Mouse (Mus musculus): Measurements from ENCODE around the gene Foxd1.

Gene Foxd1

DNA sequence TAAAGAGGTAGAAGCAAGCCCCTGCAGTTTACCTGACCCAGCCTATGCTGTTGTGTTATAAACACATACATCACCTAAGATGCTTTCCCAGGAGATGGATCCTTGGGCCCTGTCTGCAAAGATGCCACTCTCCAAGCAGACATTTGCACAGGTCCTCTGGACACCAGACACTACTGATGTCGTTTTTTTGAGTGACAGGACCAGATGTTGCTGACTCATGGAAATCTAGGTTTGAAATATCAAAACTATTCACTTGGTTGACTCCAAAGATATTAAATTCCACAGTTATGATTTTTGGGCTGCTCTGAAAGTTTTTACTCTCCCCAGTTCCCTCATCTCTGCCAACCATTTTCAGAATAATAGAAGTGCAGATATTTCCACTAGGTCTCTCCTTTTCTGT lies 35.0 kb downstream of the Foxd1 start:
- DNase-seq (ENCODE audit: low read depth): no peak

GRCm38 (mm10) chr13:98390363-98390762 lies 36.3 kb downstream of the Foxd1 start:
- no peak for DNase-seq (ENCODE audit: low read depth)

DNA sequence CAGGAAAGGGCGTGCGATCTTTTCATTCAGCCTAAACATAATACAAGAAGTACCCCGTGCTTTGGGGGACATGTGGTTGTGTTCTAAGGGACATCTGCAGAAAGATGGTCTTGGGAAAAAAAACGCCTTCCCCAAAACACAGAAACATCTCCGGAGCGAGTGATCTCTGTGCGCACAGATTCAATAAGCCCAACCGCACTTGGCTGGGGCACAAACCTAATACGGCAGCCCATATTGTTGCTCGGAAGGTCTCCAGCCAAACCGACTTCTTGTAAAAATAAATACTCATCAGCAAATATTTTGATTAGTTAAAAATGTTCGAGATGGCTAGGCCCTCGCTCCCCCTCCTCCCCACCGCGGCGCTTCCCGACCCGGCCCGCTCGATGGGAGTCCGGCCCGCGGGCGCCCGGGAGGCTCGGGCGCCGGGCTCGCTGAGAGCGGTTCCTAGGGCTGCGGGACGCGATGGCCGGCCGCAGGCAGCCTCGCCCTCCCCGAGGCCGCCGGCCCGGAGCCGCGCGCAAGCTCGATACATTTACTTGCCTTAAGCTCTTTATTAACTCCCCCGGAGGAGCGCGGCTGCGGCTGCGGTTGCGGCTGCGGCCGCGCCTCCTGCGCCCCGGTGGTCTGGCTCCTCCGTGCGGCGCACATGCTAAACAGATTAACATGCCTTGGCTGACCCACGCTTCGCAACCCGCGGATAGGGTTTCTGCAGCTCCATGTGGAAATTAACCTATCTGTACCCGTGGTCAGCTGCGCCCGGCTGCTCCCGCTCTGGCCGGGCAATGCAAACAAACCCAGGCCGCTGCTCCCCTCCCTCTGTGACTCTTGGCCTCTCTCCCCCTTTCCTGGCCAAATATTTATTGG lies 37.0 kb downstream of the Foxd1 start:
- no peak for DNase-seq (ENCODE audit: low read depth)

DNA sequence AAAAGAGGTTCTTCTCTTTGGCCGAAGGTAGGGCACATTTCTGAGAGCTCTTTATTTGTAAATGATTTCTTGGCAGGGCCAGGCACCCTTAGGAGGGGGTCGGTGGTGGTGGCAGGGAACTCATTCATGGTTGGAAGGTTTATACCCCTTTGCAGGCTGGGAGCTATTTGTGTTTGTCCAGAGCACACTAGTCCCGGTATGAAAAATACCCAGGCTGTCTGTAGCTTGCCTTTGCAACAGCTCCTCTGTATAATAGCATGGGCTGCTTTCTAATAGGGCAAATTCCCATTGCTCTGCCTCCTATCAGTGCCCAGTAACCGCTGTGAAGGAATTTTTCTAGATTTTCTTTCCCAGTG lies 37.6 kb downstream of the Foxd1 start:
- no peak for DNase-seq (ENCODE audit: low read depth)

- DNase-seq (ENCODE audit: low read depth): no peak
Observed at GRCm38 (mm10) chr13:98392031-98392430, 38.0 kb downstream of the Foxd1 start.

GRCm38 (mm10) chr13:98393356-98394070 lies 39.5 kb downstream of the Foxd1 start:
- DNase-seq (ENCODE audit: low read depth): no peak
